Mouse (Mus musculus) embryonic fibroblast, embryonic 13.5 days (primary cell): ENCODE results near the gene Tcf20. TPM values are rescaled to one million over a fixed set of nuclear protein-coding genes. Genes with fewer than 3 reads are reported as not detected.
"Not testable (repeated sequence)": the region's sequence is repeated elsewhere in the genome, so short reads cannot be mapped to it uniquely, and the experiment has no call there.

Experiments
- H3K27ac ChIP-seq: 2 replicates; pipeline ENCODE4 v1.5.1; 2012; ENCODE audit warnings: low read length, control low read depth, inconsistent platforms; ENCODE audit not compliant: insufficient read depth
- H3K4me1 ChIP-seq: 2 replicates; pipeline ENCODE4 v1.6.1; 2011; ENCODE audit warnings: low read length; ENCODE audit not compliant: control insufficient read depth, insufficient read depth
- H3K4me3 ChIP-seq: 2 replicates; pipeline ENCODE4 v1.5.1; 2011; ENCODE audit warnings: mild to moderate bottlenecking, control low read depth, low read length; ENCODE audit not compliant: insufficient read depth
- CTCF ChIP-seq: IDR thresholded peaks from 2 replicates; pipeline ENCODE4 v1.5.1; 2011; ENCODE audit warnings: mild to moderate bottlenecking, control low read depth, low read length, moderate library complexity, borderline replicate concordance; ENCODE audit not compliant: insufficient read depth
- POLR2A ChIP-seq: IDR thresholded peaks from 2 replicates; pipeline ENCODE4 v1.6.1; 2011; ENCODE audit warnings: low read depth, mild to moderate bottlenecking, control low read depth, low read length, moderate library complexity
- polyA plus RNA-seq: library from polyadenylated mRNA; stranded (reverse); fragments of >200 nt; gene quantifications from 2 replicates; pipeline ENCODE4 v1.2.4, GENCODE M21; 2011; ENCODE audit warnings: low read depth; ENCODE audit not compliant: missing spikeins, insufficient read length

Tcf20 gene
- polyA plus RNA-seq, 1 experiment, result 56.9 TPM

- TF ChIP-seq POLR2A (no peak), CTCF (no peak)
- Histone ChIP-seq H3K4me1 (no peaks in the 10 kb centered on the region), H3K4me3 (no peak overlapping the region), H3K27ac (no peak overlapping the region)
These were observed 191.7 kb downstream of the Tcf20 start for GRCm38 (mm10) chr15:82795936-82796440.

- H3K4me1 ChIP-seq, result no peaks in the 10 kb centered on the region
- H3K27ac ChIP-seq, result no peak within 1 kb of the TSS
- TF ChIP-seq CTCF (no peak), POLR2A (no peak)
- no peak within 1 kb of the TSS for H3K4me3 ChIP-seq
These were observed 193.4 kb downstream of the Tcf20 start, which contains the start of gene Cyp2d26 for GRCm38 (mm10) chr15:82794277-82794676. Cyp2d26 (minus strand) TSS chr15:82794294.

GRCm38 (mm10) chr15:82793868-82794267 lies 193.8 kb downstream of the Tcf20 start:
- Histone ChIP-seq H3K4me1 (no peaks in the 10 kb centered on the region), H3K27ac (no peak overlapping the region), H3K4me3 (no peak overlapping the region)
- TF ChIP-seq POLR2A (no peak), CTCF (no peak)

GRCm38 (mm10) chr15:82793454-82793853 lies 194.2 kb downstream of the Tcf20 start:
- no peak overlapping the region for H3K4me3 ChIP-seq
- TF ChIP-seq CTCF (no peak), POLR2A (no peak)
- no peaks in the 10 kb centered on the region for H3K4me1 ChIP-seq
- H3K27ac ChIP-seq, result no peak overlapping the region

GRCm38 (mm10) chr15:82792566-82792965 lies 195.1 kb downstream of the Tcf20 start:
- Histone ChIP-seq H3K27ac (no peak overlapping the region), H3K4me3 (no peak overlapping the region), H3K4me1 (no peaks in the 10 kb centered on the region)
- TF ChIP-seq CTCF (no peak), POLR2A (no peak)

GRCm38 (mm10) chr15:82784581-82784980 lies 203.1 kb downstream of the Tcf20 start:
- H3K27ac ChIP-seq, result no peak overlapping the region
- H3K4me3 ChIP-seq, result no peak overlapping the region
- no peaks in the 10 kb centered on the region for H3K4me1 ChIP-seq
- no peak for TF ChIP-seq CTCF
- no peak for TF ChIP-seq POLR2A

GRCm38 (mm10) chr15:82783800-82784199 lies 203.9 kb downstream of the Tcf20 start:
- H3K4me3 ChIP-seq, result no peak overlapping the region
- no peaks in the 10 kb centered on the region for H3K4me1 ChIP-seq
- no peak overlapping the region for H3K27ac ChIP-seq
- TF ChIP-seq CTCF (no peak), POLR2A (no peak)

- H3K4me3 ChIP-seq, H3K4me1 ChIP-seq, H3K27ac ChIP-seq: not testable (repeated sequence)
These were observed 209.8 kb downstream of the Tcf20 start for GRCm38 (mm10) chr15:82777856-82778255.

GRCm38 (mm10) chr15:82765943-82766342 lies 221.7 kb downstream of the Tcf20 start:
- Histone ChIP-seq H3K27ac (no peak overlapping the region), H3K4me1 (no peaks in the 10 kb centered on the region), H3K4me3 (no peak overlapping the region)
- no peak for TF ChIP-seq CTCF
- no peak for TF ChIP-seq POLR2A

GRCm38 (mm10) chr15:82764881-82765280 lies 222.8 kb downstream of the Tcf20 start:
- Histone ChIP-seq H3K27ac (no peak overlapping the region), H3K4me1 (no peaks in the 10 kb centered on the region), H3K4me3 (no peak overlapping the region)
- TF ChIP-seq POLR2A (no peak), CTCF (no peak)
